In genomic region chr9:96773146-96773545, GRCm38 (mm10) we compare ENCODE assay signal across 8 mouse cellular contexts.
DNase-seq lines count a peak whose midpoint lies in the region.
"Had no signal": no experiment of that assay in that cellular context is flagged by ENCODE, and none has a peak within 500 bp of the region (broad histone marks: within the 10 kb centered on the region; RNA-seq: fewer than 3 reads in every experiment).

No protein-coding gene starts in this region.

- DNase-seq in kidney, postnatal 14 days = peak; percentile 19
- DNase-seq in kidney, adult 9 months = no peak
- DNase-seq in NIH3T3 (ENCODE audit: low read depth) = peak; percentile 65
- peak; percentile 59 for DNase-seq in brain, adult 2 months (ENCODE audit: low read depth, low spot score)
- peak; percentile 76 for DNase-seq in mesoderm, embryonic 11.5 days (ENCODE audit: low read depth, low spot score)
- no peak for DNase-seq in ovary, postnatal 36 days (ENCODE audit: low spot score)
- DNase-seq in cerebellum, adult 8-10 months = no peak
- DNase-seq: liver, embryonic 13.5 days had no signal

Comparison
In these comparisons a context has a peak if more than half of its experiments do, and no peak if none do; other contexts are left out.
1. DNase-seq: peak in kidney, postnatal 14 days (single experiment), NIH3T3 (single experiment), brain, adult 2 months (single experiment) and mesoderm, embryonic 11.5 days (single experiment); none in kidney, adult 9 months (single experiment), ovary, postnatal 36 days (single experiment) and cerebellum, adult 8-10 months (single experiment).